Comparison of ENCODE assay signal across 14 mouse cellular contexts in genomic region chr4:150771922-150772651, GRCm38 (mm10).
DNase-seq lines count a peak whose midpoint lies in the region; ATAC-seq lines count a peak whose summit lies in the region.
"Had no signal": no experiment of that assay in that cellular context is flagged by ENCODE, and none has a peak within 500 bp of the region (broad histone marks: within the 10 kb centered on the region; RNA-seq: fewer than 3 reads in every experiment).

No protein-coding gene starts in this region.

- no peak overlapping the region for H3K9ac ChIP-seq in kidney, embryonic 16.5 days (replicated peaks; ENCODE audit: low read length)
- H3K9ac ChIP-seq in forebrain, embryonic 16.5 days (replicated peaks; ENCODE audit: low read depth, low read length), result no peak overlapping the region
- H3K9ac ChIP-seq: embryonic facial prominence, embryonic 12.5 days; hindbrain, embryonic 13.5 days; liver, embryonic 13.5 days; midbrain, embryonic 12.5 days; neural tube, embryonic 12.5 days had no signal

- H3K36me3 ChIP-seq in heart, embryonic 10.5 days, result 0 out of 2 replicates have a peak, but pooled peaks cover 3% of the 10 kb centered on the region
- H3K36me3 ChIP-seq in kidney, embryonic 16.5 days (ENCODE audit: insufficient read depth, low read length), result no peaks in the 10 kb centered on the region
- H3K36me3 ChIP-seq in forebrain, embryonic 16.5 days (ENCODE audit: control insufficient read depth, insufficient read depth), result no peaks in the 10 kb centered on the region
- H3K36me3 ChIP-seq: embryonic facial prominence, embryonic 12.5 days; forebrain, embryonic 10.5 days; hindbrain, embryonic 13.5 days; liver, embryonic 13.5 days; midbrain, embryonic 12.5 days had no signal

- peaks cover 14% of the 10 kb centered on the region for H3K4me1 ChIP-seq in heart, embryonic 10.5 days
- peaks cover 6% of the 10 kb centered on the region; the same call in 1 of the 2 replicates for H3K4me1 ChIP-seq in kidney, embryonic 16.5 days (ENCODE audit: insufficient read depth, low read length)
- no peaks in the 10 kb centered on the region for H3K4me1 ChIP-seq in forebrain, embryonic 16.5 days (replicated peaks; ENCODE audit: control insufficient read depth, insufficient read depth, low read length)
- H3K4me1 ChIP-seq: forebrain, embryonic 10.5 days; hindbrain, embryonic 13.5 days; liver, embryonic 13.5 days; midbrain, embryonic 12.5 days had no signal

- H3K27ac ChIP-seq in heart, embryonic 10.5 days, result peak overlapping the region; percentile 29; the same call in 1 of the 2 replicates
- no peak overlapping the region for H3K27ac ChIP-seq in kidney, embryonic 16.5 days (ENCODE audit: low read length)
- no peak overlapping the region for H3K27ac ChIP-seq in forebrain, embryonic 16.5 days (ENCODE audit: low read length)
- H3K27ac ChIP-seq: embryonic facial prominence, embryonic 12.5 days; forebrain, embryonic 10.5 days; hindbrain, embryonic 13.5 days; liver, embryonic 13.5 days; midbrain, embryonic 12.5 days; neural tube, embryonic 12.5 days had no signal

- H3K9me3 ChIP-seq in heart, embryonic 10.5 days, result peaks cover 6% of the 10 kb centered on the region
- peaks cover 20% of the 10 kb centered on the region for H3K9me3 ChIP-seq in kidney, embryonic 16.5 days (ENCODE audit: low read length)
- no peaks in the 10 kb centered on the region; the same call in 1 of the 2 replicates for H3K9me3 ChIP-seq in forebrain, embryonic 16.5 days (ENCODE audit: control insufficient read depth, low read length)
- H3K9me3 ChIP-seq: midbrain, embryonic 12.5 days had no signal

- 78% methylated on average over 6 of the region's 6 CpGs for WGBS in heart, embryonic 10.5 days
- 53% methylated on average over 6 of the region's 6 CpGs for WGBS in kidney, embryonic 16.5 days
- WGBS in forebrain, embryonic 16.5 days, result 88% methylated on average over 6 of the region's 6 CpGs

- H3K4me3 ChIP-seq in heart, embryonic 10.5 days, result no peak overlapping the region
- H3K4me3 ChIP-seq in kidney, embryonic 16.5 days (ENCODE audit: low read length), result no peak overlapping the region
- H3K4me3 ChIP-seq in forebrain, embryonic 16.5 days (replicated peaks; ENCODE audit: low read length), result no peak overlapping the region
- H3K4me3 ChIP-seq: embryonic facial prominence, embryonic 12.5 days; forebrain, embryonic 10.5 days; hindbrain, embryonic 13.5 days; liver, embryonic 13.5 days; midbrain, embryonic 12.5 days; neural tube, embryonic 12.5 days had no signal

- ATAC-seq in kidney, embryonic 16.5 days (ENCODE audit: low FRiP score, low TSS enrichment), result peak; percentile 37; the same call in 1 of the 2 replicates
- no peak for ATAC-seq in forebrain, embryonic 16.5 days

- H3K27me3 ChIP-seq in heart, embryonic 10.5 days (ENCODE audit: insufficient read depth, poor library complexity, severe bottlenecking), result no peaks in the 10 kb centered on the region
- H3K27me3 ChIP-seq in kidney, embryonic 16.5 days (ENCODE audit: insufficient read depth, low read length), result no peaks in the 10 kb centered on the region
- H3K27me3 ChIP-seq in forebrain, embryonic 16.5 days (replicated peaks; ENCODE audit: control insufficient read depth, insufficient read depth, low read length), result no peaks in the 10 kb centered on the region
- H3K27me3 ChIP-seq: embryonic facial prominence, embryonic 12.5 days; hindbrain, embryonic 13.5 days; liver, embryonic 13.5 days; midbrain, embryonic 12.5 days; neural tube, embryonic 12.5 days had no signal

- peak; percentile 40 for DNase-seq in adrenal gland, postnatal 14 days
- no peak for DNase-seq in adrenal gland, postnatal 36 days
- peak; percentile 43 for DNase-seq in adipocyte (ENCODE audit: low spot score)
- no peak for DNase-seq in heart, embryonic 10.5 days (ENCODE audit: low spot score)
- DNase-seq in thymus, postnatal 4 days, result no peak
- DNase-seq in urinary bladder, adult 2 months (ENCODE audit: low spot score), result no peak
- DNase-seq: liver, embryonic 13.5 days had no signal

- H3K4me2 ChIP-seq in kidney, embryonic 16.5 days (replicated peaks; ENCODE audit: low read depth, low read length), result no peak overlapping the region
- H3K4me2 ChIP-seq in forebrain, embryonic 16.5 days (ENCODE audit: low read length), result no peak overlapping the region
- H3K4me2 ChIP-seq: embryonic facial prominence, embryonic 12.5 days; hindbrain, embryonic 13.5 days; liver, embryonic 13.5 days; midbrain, embryonic 12.5 days; neural tube, embryonic 12.5 days had no signal

Comparison
In these comparisons a context has a peak if more than half of its experiments do, and no peak if none do; other contexts are left out.
1. DNase-seq: peak in adrenal gland, postnatal 14 days (single experiment) and adipocyte (single experiment); none in adrenal gland, postnatal 36 days (0 of 2), heart, embryonic 10.5 days (single experiment), thymus, postnatal 4 days (single experiment) and urinary bladder, adult 2 months (single experiment).